Mouse (Mus musculus): ENCODE measurements around the gene Cald1.

DNA sequence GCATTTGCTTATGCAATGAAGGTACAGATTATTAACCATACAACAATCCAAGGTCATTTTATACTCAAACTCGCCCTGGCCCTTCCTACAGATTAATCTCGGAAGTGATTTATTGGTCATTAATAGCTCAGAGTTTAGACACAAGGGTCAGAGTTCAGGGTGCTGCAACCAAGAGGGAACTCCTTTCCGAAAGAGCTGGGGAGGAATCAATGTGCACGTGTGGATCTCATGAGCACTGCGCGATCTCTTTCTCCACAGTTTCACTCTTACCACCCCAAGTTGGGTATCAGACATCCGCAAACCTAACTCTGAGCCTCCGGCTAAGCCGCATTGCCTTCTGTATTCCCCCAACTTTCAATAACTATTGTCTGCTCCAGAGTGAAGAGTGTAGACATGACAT lies 41.9 kb downstream of the Cald1 start:
- no peak for TF ChIP-seq CTCF (IDR thresholded peaks at IDR 0.05; ENCODE audit: low read depth)
- TF ChIP-seq EP300 (IDR thresholded peaks at IDR 0.05; ENCODE audit: low read depth), result no peak
